Mouse (Mus musculus) bone marrow macrophage, adult 2 months (primary cell): ENCODE measurements at regions not wholly inside any gene's neighbourhood (a gene's known extent, or its start where the extent isn't known, plus 50 kb on each side); places are given as distances from the start of the nearest gene placed in this dataset.

Experiments
- CTCF ChIP-seq: IDR thresholded peaks from 2 replicates; pipeline ENCODE4 v1.5.1; 2012; ENCODE audit warnings: low read depth, mild to moderate bottlenecking, low read length, moderate library complexity
- POLR2A ChIP-seq: IDR thresholded peaks from 2 replicates; pipeline ENCODE4 v1.6.1; 2012; ENCODE audit warnings: mild to moderate bottlenecking, low read depth, low read length, borderline replicate concordance

- TF ChIP-seq CTCF (no peak), POLR2A (no peak)
Measured at GRCm38 (mm10) chr12:29107720-29108051, 356.1 kb downstream of the Eipr1 start.
